Mouse (Mus musculus) C2C12 (cell line): ENCODE results near the gene Adora1.

ENCODE experiments used
- CTCF ChIP-seq: IDR thresholded peaks from one replicate; pipeline ENCODE4 v1.5.1; 2011; ENCODE audit not compliant: control insufficient read depth, insufficient read depth, insufficient read length
- FOSL1 ChIP-seq: IDR thresholded peaks from one replicate; pipeline ENCODE4 v1.8.0; 2011; ENCODE audit warnings: mild to moderate bottlenecking, low read length; ENCODE audit not compliant: poor library complexity, insufficient read depth, severe bottlenecking
- MYOD1 ChIP-seq: IDR thresholded peaks from one replicate; pipeline ENCODE4 v1.6.1; 2011; ENCODE audit warnings: low read depth; ENCODE audit not compliant: control insufficient read depth, insufficient read length
- MYOG ChIP-seq: IDR thresholded peaks from one replicate; pipeline ENCODE4 v1.6.1; 2011; ENCODE audit not compliant: control insufficient read depth, insufficient read length; ENCODE audit errors: extremely low read depth
- USF1 ChIP-seq: IDR thresholded peaks from one replicate; pipeline ENCODE4 v1.6.1; 2011; ENCODE audit warnings: low read depth, mild to moderate bottlenecking, control low read depth, moderate library complexity

DNA sequence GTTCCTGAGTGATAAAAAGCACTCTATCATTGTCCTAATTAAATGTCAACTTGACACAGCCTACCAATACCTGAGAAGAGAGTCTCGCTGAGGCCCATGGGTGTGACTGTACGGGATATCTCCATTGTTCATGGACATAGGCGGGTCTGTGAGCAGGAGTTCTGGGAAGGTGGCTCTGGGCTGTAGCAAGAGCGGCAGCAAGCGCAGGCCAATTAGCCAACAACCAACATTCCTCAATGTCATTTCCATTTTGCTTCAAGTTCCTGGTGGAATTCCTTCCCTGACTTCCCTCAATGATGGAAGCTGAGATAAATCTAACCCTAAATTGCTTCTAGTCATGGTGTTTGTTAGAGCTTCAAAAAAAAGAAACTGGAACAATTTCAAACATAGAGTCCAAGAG, 57.3 kb downstream of the Adora1 start:
- no peak for TF ChIP-seq CTCF
- TF ChIP-seq USF1 = no peak
- TF ChIP-seq MYOG = no peak
- TF ChIP-seq MYOD1 = no peak
- TF ChIP-seq FOSL1 = no peak
